Mouse (Mus musculus) thymus, postnatal 0 days (tissue): ENCODE data around the gene Ttn. TPM values are rescaled to one million over a fixed set of nuclear protein-coding genes. Genes with fewer than 3 reads are reported as not detected.

Experiments used
- DNase-seq: peaks from one replicate; pipeline ENCODE4 v3.0.0-alpha.2; 2015; ENCODE audit warnings: low spot score
- polyA plus RNA-seq: library from polyadenylated mRNA; unstranded; fragments of >200 nt; fragmentation: Nextera tagmentation; extraction: Ambion mirVana; gene quantifications from 2 replicates; pipeline ENCODE4 v1.2.1, GENCODE M21; 2015

Gene Ttn
- polyA plus RNA-seq, 1 experiment from 2014 or later, result 1.3 TPM

DNA sequence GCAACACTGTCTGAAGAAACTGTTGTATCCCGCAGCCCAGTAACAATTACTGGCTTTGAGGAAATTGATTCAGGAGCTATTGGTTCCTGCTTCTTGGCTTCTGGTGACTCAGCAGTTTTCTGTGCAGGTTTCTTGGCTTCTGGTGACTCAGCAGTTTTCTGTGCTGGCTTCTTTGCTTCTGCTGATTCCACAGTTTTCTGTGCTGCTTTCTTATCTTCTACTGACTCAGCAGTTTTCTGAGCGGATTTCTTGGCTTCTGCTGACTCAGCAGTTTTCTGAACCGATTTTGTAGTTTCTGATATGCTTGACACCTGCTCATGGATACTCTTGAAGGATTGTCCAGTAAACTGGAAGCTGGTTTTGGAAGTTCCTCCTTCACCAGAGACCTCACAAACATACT is 273.8 kb downstream of the Ttn start:
- DNase-seq, result no peak

DNA sequence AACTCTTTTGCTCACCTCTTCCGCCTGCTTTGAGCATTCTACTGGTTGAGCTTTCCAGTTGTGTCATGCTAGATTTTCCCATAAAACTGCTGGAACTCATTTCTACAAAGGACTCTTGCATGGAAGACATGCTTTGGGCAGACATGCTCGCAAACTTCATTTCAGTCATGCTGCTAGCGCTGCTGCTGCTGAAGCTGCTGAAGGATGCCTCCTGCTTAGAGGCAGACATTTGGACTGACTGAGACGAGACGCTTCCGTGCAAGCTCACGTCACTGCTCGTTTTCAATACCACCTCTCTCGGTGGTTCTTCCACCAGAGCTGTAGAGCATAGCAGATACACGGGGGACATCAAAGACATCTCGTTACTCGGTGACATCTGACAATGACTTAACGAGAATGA is 276.7 kb downstream of the Ttn start:
- DNase-seq, result no peak

DNA sequence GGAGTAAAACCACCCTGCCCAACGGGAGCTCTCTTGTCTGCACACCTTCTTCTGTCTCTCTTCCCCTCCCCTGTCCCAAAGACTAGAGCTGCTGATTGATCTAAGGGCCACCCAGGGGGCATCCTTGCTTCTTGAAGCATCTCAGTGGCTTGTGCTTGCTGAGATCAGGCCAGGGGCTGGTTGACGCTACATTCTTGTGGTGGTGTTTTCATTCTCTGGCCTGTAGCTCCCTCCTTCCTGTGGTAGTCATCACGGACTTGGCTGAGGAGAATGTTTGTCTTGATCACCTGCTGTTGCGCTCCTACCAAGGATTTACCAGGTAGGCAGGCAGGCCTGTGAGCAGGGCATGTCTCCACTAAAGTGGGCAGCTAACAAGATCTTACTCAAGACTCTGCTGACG is 279.6 kb downstream of the Ttn start:
- DNase-seq, result no peak

DNA sequence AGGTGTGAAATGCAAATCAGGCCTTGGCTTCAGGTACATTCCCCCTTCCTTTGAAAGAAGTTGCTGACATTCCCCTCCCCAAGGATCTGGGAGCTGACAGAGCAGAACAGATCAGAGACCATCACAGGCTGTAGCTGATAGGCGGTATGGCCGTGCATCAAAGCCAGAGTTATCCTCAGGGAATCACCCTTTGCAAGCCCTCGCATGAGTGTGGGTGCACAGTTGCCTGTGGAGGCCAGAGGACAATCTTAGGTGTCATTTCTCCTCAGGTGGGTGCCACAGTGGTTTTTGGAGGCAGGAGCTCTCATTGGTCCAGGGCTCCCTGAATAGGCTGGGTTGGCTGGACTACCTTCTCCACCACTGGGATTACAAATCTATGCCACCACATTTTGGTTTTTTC is 280.2 kb downstream of the Ttn start:
- DNase-seq, result no peak

DNA sequence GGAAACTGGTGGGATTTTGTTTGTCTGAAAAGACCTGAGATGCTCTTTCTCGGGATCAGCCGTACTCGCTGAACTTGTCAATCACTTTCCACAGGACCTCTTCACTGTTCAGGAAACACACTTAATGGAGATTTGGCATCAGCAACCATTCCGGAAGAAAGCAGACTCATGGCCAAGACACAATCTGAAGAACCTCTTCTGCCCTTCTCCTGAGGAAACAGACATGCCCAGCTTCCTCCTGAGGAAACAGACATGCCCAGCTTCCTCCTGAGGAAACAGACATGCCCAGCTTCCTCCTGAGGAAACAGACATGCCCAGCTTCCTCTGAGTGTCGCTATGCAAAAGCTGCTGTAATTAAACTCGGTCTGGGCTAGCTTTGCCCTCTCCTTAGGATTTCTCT is 287.1 kb downstream of the Ttn start:
- DNase-seq, result no peak

GRCm38 (mm10) chr2:76693765-76694164 is 288.6 kb downstream of the Ttn start:
- no peak for DNase-seq

DNA sequence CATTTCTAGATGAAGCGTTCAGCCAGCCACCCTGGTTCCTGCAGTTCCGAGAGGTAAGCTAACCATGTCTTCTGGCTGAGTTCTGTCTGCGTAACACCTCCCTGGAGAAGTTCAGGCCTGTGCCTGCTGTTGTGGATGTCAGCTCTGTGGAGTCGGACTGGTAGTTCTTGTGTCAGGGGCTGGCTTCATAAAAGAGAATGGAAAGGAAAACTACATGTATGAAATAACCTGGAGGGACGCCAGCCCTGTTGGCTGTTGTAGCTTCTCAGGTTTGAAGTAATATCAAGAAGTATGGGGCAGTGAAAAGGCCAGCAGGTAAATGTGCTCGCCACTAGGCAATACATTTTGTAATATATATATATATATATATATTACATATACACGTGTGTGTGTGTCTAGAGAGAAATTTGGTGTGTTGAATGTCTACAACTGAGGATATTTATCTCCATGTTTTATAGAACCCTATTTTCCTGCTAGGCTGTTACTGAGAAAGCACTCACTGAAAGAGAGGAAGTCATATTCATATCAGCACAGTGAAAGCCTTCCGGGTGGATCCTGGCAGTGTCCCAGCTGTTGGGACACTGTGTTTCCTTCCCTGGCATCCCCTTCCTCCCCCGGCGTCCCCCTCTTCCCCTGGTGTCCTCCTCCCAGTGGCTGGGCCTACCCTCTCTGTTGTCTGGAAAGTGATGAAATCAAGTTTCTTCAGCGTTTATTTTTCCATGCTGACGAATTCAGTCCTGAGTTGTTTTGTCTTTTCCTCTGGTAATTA is 291.7 kb downstream of the Ttn start:
- no peak for DNase-seq

- no peak for DNase-seq
These were observed 294.2 kb downstream of the Ttn start for GRCm38 (mm10) chr2:76688162-76688561.

DNA sequence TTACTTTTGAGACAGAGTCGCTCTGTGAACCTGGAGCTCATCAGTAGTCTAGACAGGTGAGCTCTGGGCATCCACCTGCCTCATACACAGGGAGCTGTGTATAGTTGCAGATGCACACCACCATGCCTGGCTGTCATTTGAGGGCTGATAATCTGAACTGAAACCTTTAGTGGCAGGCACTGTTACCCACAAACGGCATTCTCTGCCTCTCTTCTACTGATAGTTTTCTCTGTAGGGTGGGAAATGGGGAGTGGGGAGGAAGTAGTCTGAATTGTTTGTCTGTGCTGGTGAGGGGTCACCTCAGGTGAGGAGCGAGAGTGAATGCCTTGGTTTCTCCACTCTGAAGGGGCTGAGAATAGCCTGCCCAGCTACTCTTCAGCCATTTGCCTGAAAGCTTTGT is 294.7 kb downstream of the Ttn start:
- DNase-seq, result no peak

GRCm38 (mm10) chr2:76686986-76687385 is 295.4 kb downstream of the Ttn start:
- no peak for DNase-seq

DNA sequence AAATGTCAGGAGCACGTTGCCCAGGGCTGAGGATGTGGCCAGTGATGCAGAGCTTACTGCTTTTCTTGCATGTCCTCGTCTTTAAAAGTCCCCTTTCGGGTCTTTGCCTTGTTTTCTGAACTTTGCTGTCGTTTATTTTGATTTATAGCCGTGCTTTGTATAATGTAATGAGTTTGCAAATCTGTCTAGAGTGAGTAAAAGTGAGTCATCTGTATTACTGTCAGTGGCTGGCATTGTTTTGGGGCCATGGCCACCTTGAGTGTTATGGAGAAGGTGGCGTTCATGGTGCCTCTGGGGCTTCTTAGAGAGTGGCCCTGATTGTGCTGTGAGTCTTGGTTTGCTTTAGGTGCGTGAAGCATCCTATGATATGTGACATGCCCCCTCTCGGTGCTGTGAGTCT is 300.0 kb downstream of the Ttn start:
- no peak for DNase-seq

- DNase-seq, result no peak
These were observed 305.7 kb downstream of the Ttn start for GRCm38 (mm10) chr2:76676401-76677226.

DNA sequence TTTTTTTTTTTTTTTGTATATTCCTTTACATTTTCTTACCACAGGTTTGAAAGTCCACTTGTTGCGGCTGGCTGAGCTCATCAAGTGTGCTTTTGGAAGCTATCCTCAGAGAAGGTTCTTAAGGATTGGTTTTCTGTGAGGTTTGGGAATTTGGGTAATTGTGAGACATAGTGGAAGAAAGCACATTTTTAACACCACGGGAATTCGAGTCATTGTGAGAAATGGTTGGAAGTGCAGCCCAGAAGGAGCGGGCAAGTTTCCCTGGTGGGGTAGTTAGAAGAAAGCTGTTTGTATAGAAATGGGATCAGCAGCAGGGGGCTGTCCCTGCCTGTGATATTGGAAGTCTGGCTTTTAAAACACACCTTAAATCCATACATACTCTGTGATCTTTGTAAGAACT is 306.4 kb downstream of the Ttn start:
- no peak for DNase-seq

- peak; percentile 7 for DNase-seq
These were observed 306.9 kb downstream of the Ttn start for GRCm38 (mm10) chr2:76675451-76675850.

DNA sequence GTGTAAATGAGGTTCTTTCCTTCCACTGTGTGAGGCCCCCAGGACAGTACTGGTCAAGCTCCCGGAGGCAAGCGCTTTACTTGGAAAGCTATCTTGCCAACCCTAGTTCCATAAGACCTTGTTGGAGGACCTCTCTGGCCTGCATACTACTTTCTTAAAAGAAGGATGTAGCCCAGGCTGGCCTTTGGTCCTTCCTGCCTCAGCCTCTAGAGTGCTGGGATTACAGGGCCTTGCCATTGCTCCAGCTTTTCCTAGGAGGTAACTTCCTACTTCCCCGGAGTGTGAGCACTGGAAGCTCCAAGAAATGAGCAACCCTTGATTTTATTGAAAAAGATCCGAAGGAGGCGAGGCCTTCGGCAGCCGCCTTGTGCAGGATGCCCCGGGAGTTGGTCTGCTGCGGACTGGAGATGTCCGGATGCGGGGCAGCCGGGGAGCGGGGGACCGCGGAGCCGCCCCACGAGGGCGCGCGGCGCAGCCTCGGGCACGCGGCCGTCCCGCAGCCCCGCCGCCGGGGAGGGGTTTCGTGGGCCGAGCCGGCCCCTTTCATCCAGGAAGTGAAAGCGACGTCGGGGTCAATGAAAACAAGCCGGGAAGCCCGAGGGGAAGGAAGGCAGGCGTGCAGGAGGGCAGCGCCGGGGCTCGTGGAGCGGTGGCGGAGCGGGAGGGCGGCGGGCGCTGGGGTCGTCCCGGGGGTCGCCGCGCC is 307.5 kb downstream of the Ttn start, which contains the start of gene Plekha3:
Plekha3 (plus strand) TSS at position 557 of the 703 bp plus-strand sequence.
- peak; percentile 68 for DNase-seq

DNA sequence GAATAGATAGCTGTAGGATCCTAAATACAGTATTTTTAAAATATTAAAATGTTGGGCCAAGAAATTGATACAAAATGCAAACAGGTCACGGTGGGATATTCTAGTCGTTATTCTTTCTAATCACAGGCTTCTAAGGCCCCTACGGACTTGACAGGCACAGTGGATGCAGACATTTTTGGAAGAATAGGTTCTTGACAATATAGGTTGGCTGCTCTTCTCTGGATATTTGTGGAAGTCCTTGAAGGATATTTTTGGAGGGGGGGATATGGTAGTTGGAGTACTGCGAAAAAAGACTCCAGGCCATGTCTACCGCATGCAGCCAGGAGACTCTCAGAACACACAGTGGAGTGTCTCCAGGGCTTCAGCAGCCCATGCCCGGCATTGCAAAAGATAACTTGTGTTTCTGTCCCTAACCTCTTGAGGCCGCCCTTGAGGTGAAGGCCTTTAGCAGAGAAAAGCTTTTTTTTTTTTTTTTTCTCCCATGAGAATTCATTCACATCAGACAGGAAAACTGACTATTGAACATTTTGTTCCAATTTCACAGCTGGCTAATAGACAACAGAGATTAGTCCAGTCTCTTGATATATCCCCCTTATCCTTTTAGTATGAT is 308.8 kb downstream of the Ttn start:
- peak; percentile 65 for DNase-seq

DNA sequence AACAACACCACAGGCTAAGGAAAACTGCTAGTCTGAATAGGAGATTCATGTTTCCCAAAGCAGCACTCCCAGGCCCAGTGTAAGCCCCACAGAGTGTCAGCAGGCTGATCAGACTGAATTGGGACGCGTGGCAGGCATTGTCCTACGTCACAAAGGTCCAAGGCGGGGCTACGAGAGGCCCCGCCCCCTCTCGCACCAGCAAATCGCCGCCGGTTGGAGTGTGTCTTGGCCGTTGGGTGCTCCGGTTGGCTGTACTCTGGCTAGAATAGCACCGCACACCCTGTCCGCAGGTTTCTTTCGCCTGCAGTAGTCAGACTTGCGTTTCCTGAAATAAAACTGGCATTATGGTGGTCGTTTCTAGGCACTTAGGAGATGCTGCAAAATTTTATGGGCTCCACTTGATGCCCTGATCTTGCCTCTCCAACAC is 309.4 kb downstream of the Ttn start, which contains the start of gene Fkbp7:
Fkbp7 (minus strand) TSS at position 151 of the 427 bp plus-strand sequence.
- peak; percentile 88 for DNase-seq

GRCm38 (mm10) chr2:76672134-76672745 is 310.1 kb downstream of the Ttn start:
- no peak for DNase-seq

GRCm38 (mm10) chr2:76671641-76672040 is 310.7 kb downstream of the Ttn start:
- DNase-seq, result no peak

GRCm38 (mm10) chr2:76667200-76667599 is 315.1 kb downstream of the Ttn start:
- no peak for DNase-seq

- DNase-seq, result no peak
These were observed 316.8 kb downstream of the Ttn start for GRCm38 (mm10) chr2:76665531-76665930.
